Mouse (Mus musculus) CH12.LX (cell line): ENCODE data around the gene Camta1. TPM values are rescaled to one million over a fixed set of nuclear protein-coding genes. Genes with fewer than 3 reads are reported as not detected.

Source experiments
- DNase-seq: peaks from one replicate; pipeline ENCODE4 v3.0.0-alpha.2; 2013; ENCODE audit errors: extremely low read depth
- H3K27ac ChIP-seq: 2 replicates; pipeline ENCODE4 v1.5.1; 2012; ENCODE audit warnings: low read depth, mild to moderate bottlenecking, control low read depth, moderate library complexity; ENCODE audit not compliant: insufficient read depth
- H3K27me3 ChIP-seq: replicated peaks from 2 replicates; pipeline ENCODE3; 2012; ENCODE audit warnings: inconsistent platforms
- H3K36me3 ChIP-seq, 2 experiments: replicated peaks in 1 of 2; 2 replicates each; pipeline versions ENCODE3 to v1.6.1; 2012; ENCODE audit warnings: inconsistent platforms in 1 of 2, low read length in 1 of 2, mild to moderate bottlenecking in 1 of 2, mixed read lengths in 1 of 2, moderate library complexity in 1 of 2; ENCODE audit not compliant: control insufficient read depth in 1 of 2, insufficient read depth in 1 of 2
- H3K4me1 ChIP-seq, 2 experiments: 2 replicates each; pipeline ENCODE4 v1.6.1; 2012; ENCODE audit warnings: inconsistent platforms in 1 of 2, moderate library complexity in 1 of 2; ENCODE audit not compliant: insufficient read depth in 2 of 2, control insufficient read depth in 1 of 2
- H3K4me2 ChIP-seq: 2 replicates; pipeline ENCODE4 v1.6.1; 2012; ENCODE audit warnings: low read depth, mild to moderate bottlenecking, control low read depth; ENCODE audit not compliant: poor library complexity, insufficient read depth, severe bottlenecking
- H3K4me3 ChIP-seq, 3 experiments: fragments of 150-350 bp in 1 of 3; sonication (generic) in 1 of 3; replicated peaks in 1 of 3; 2 replicates each; pipeline versions ENCODE3 to v1.5.1; 2011 to 2012; ENCODE audit warnings: low read depth in 2 of 3, low read length in 2 of 3, mild to moderate bottlenecking in 2 of 3, moderate library complexity in 2 of 3, control low read depth in 1 of 3, improper control_type of control experiment in 1 of 3, inconsistent platforms in 1 of 3, mixed read lengths in 1 of 3; ENCODE audit not compliant: poor library complexity in 1 of 3
- H3K79me2 ChIP-seq: replicated peaks from 2 replicates; pipeline ENCODE4 v1.6.1; 2012; ENCODE audit warnings: mild to moderate bottlenecking, moderate library complexity; ENCODE audit not compliant: control insufficient read depth, poor library complexity, insufficient read depth, severe bottlenecking; ENCODE audit errors: extremely low read depth
- H3K9ac ChIP-seq: 2 replicates; pipeline ENCODE4 v1.6.1; 2012; ENCODE audit warnings: low read depth, mild to moderate bottlenecking, control low read depth, moderate library complexity; ENCODE audit not compliant: insufficient read depth
- H3K9me3 ChIP-seq: replicated peaks from 2 replicates; pipeline ENCODE3; 2012; ENCODE audit warnings: low read length, inconsistent platforms, mixed read lengths
- ETS1 ChIP-seq: conservative IDR thresholded peaks from 2 replicates; pipeline ENCODE4 v1.6.1; 2012; ENCODE audit warnings: low read depth, mild to moderate bottlenecking, inconsistent platforms, low read length, improper control_type of control experiment, moderate library complexity
- IRF4 ChIP-seq: IDR thresholded peaks from 2 replicates; pipeline ENCODE4 v1.6.1; 2014; ENCODE audit warnings: low read depth, mild to moderate bottlenecking, inconsistent platforms, low read length, improper control_type of control experiment
- JUND ChIP-seq: conservative IDR thresholded peaks from 2 replicates; pipeline ENCODE4 v1.6.1; 2011; ENCODE audit warnings: low read depth, low read length, improper control_type of control experiment
- MAFK ChIP-seq: IDR thresholded peaks from 2 replicates; pipeline ENCODE4 v1.6.1; 2011; ENCODE audit warnings: low read length, improper control_type of control experiment; ENCODE audit not compliant: insufficient replicate concordance
- MXI1 ChIP-seq: IDR thresholded peaks from 2 replicates; pipeline ENCODE4 v1.6.1; 2011; ENCODE audit warnings: mild to moderate bottlenecking, low read depth, low read length, improper control_type of control experiment
- POLR2A ChIP-seq: IDR thresholded peaks from 2 replicates; pipeline ENCODE4 v1.6.1; 2011; ENCODE audit warnings: low read depth, mild to moderate bottlenecking, improper control_type of control experiment, low read length
- POLR2AphosphoS2 ChIP-seq: IDR thresholded peaks from 2 replicates; pipeline ENCODE4 v1.6.1; 2011; ENCODE audit warnings: low read depth, low read length, improper control_type of control experiment
- RCOR1 ChIP-seq: conservative IDR thresholded peaks from 2 replicates; pipeline ENCODE4 v1.6.1; 2012; ENCODE audit warnings: low read depth, mild to moderate bottlenecking, inconsistent platforms, low read length, improper control_type of control experiment
- SIN3A ChIP-seq: IDR thresholded peaks from 2 replicates; pipeline ENCODE4 v1.6.1; 2012; ENCODE audit warnings: low read length, improper control_type of control experiment, inconsistent platforms
- TBP ChIP-seq: conservative IDR thresholded peaks from 2 replicates; pipeline ENCODE4 v1.6.1; 2011; ENCODE audit warnings: low read depth, low read length, improper control_type of control experiment
- TCF12 ChIP-seq: IDR thresholded peaks from 2 replicates; pipeline ENCODE4 v1.6.1; 2014; ENCODE audit warnings: low read depth, mild to moderate bottlenecking, inconsistent platforms, low read length, improper control_type of control experiment
- USF2 ChIP-seq: conservative IDR thresholded peaks from 2 replicates; pipeline ENCODE4 v1.6.1; 2011; ENCODE audit warnings: low read depth, low read length, improper control_type of control experiment
- ZC3H11A ChIP-seq: IDR thresholded peaks from 2 replicates; pipeline ENCODE4 v1.6.1; 2012; ENCODE audit warnings: low read depth, mild to moderate bottlenecking, inconsistent platforms, low read length, improper control_type of control experiment
- dilution Hi-C: fragments of 300-500 bp; cut with MboI; formaldehyde crosslinking; loops from 2 replicates; pipeline ENCODE4 v1.14.3; 2020; ENCODE audit warnings: low sequenced_read_pairs; ENCODE audit not compliant: extremely low pct_unique_long_range_greater_than_20kb, extremely low pct_ligation_motif_present
- in situ Hi-C: fragments of 300-500 bp; cut with MboI; formaldehyde crosslinking; loops from 3 replicates; pipeline ENCODE4 v1.14.3; 2019; ENCODE audit warnings: low sequenced_read_pairs, low pct_ligation_motif_present, low pct_unique_long_range_greater_than_20kb, mixed read lengths
- polyA plus RNA-seq: library from polyadenylated mRNA; unstranded; fragments of >175 nt; gene quantifications from 2 replicates; pipeline ENCODE4 v1.2.1, GENCODE M21; 2012; ENCODE audit warnings: low read depth; ENCODE audit not compliant: insufficient read length
- total RNA-seq, 2 experiments: library from RNA; depleted of rRNA; stranded (reverse); fragments of 300-350 nt in 1 of 2; fragments of >200 nt in 1 of 2; gene quantifications; 2 replicates each; pipeline ENCODE4 v1.2.3; 2012 to 2014

Gene Camta1
- total and polyA plus RNA-seq, 3 experiments: 9.9 to 32.5 (median 15.3) TPM

DNA sequence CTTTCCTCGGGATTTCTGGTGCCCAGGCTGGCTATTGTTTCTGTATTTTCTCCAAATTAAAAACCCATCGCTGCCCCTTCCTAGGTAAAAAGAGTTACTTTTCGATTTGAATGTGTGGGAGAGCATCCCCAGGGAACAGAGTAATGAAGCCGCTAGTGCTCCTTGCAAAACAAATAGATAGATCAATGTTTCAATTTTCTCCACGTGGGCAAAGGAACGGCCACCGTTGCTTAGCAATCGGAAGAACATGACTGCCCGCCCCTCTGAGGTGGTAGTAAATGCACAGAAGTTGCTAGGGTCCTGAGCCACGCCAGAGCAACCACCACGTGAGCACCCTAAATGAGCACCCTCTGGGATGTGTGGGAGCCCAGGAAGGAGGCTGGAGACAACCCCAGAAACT, 648.2 kb downstream of the Camta1 start:
- no peak overlapping the region for H3K4me3 ChIP-seq
- no peak overlapping the region for H3K4me2 ChIP-seq
- H3K79me2 ChIP-seq: no peaks in the 10 kb centered on the region
- no peaks in the 10 kb centered on the region for H3K27me3 ChIP-seq
- H3K9me3 ChIP-seq: peaks cover 97% of the 10 kb centered on the region
- no peak for DNase-seq
- no peaks in the 10 kb centered on the region for H3K4me1 ChIP-seq
- H3K36me3 ChIP-seq: no peaks in the 10 kb centered on the region
- no peak overlapping the region for H3K9ac ChIP-seq
- dilution Hi-C loops (no loop called here), in situ Hi-C loops (no loop called here)
- H3K27ac ChIP-seq: no peak overlapping the region
- no peak for TF ChIP-seq POLR2AphosphoS2
- no peak for TF ChIP-seq TCF12
- no peak for TF ChIP-seq JUND
- TF ChIP-seq TBP: no peak
- TF ChIP-seq ZC3H11A: no peak
- no peak for TF ChIP-seq RCOR1
- no peak for TF ChIP-seq MXI1
- TF ChIP-seq, all 38 proteins: peak for 0

DNA sequence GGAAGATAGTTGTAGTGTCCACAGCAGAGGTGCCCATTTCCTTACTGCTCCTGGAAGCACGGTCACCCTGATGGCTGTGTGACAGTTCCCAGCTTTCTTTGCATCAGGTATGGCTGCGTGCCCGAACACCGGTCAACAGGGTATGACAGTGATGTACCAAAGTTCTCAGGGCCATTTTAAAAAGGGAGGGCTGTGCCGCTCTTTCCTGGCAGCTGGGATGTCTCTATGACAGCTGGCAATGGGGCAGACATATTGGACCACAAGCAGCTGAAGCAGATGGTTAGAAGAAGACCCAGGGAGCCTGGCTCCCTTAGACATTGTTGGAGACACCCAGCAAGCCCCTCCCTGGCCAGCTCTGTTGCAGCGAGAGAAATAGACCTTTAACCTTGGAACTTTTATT, 649.7 kb downstream of the Camta1 start:
- Histone ChIP-seq H3K79me2 (no peaks in the 10 kb centered on the region), H3K4me1 (no peaks in the 10 kb centered on the region), H3K9me3 (peaks cover 97% of the 10 kb centered on the region), H3K27me3 (no peaks in the 10 kb centered on the region)
- dilution Hi-C loops: no loop called here
- TF ChIP-seq IRF4: no peak
- no peak for TF ChIP-seq RCOR1
- TF ChIP-seq MAFK: no peak
- no peak for TF ChIP-seq USF2
- no peak for TF ChIP-seq SIN3A
- TF ChIP-seq ETS1: no peak
- TF ChIP-seq, all 38 proteins: peak for 0
- in situ Hi-C loops: no loop called here
- H3K9ac ChIP-seq: no peak overlapping the region
- H3K36me3 ChIP-seq: no peaks in the 10 kb centered on the region
- no peak overlapping the region for H3K4me3 ChIP-seq
- no peak for DNase-seq
- H3K4me2 ChIP-seq: no peak overlapping the region
- H3K27ac ChIP-seq: no peak overlapping the region

DNA sequence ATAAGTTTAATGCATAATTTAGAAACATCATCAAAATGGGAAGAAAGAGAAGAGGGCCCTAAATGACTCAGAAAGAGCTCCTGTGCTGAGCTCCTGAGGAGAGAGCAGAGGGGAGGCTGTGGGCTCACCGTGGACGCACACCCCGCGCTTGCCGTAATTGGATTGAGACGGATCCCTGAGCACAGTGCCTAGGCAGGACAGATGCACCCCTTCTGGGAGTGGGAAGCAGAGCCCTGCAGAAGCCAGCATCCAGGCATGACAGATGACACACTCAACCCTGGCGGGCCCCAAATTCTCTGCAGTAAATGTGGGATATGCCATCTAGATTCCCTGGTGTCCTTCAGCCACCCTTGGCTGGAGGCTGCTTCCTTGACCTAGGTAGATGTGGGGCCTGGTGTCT, 654.1 kb downstream of the Camta1 start:
- no peak for DNase-seq
- Histone ChIP-seq H3K36me3 (no peaks in the 10 kb centered on the region), H3K4me1 (no peaks in the 10 kb centered on the region), H3K4me2 (no peak overlapping the region)
- no peak for TF ChIP-seq POLR2A
- TF ChIP-seq, all 38 proteins: peak for 0
- Histone ChIP-seq H3K9ac (no peak overlapping the region), H3K4me3 (no peak overlapping the region), H3K9me3 (peaks cover 96% of the 10 kb centered on the region), H3K27ac (no peak overlapping the region), H3K27me3 (no peaks in the 10 kb centered on the region), H3K79me2 (no peaks in the 10 kb centered on the region)
- dilution Hi-C loops: no loop called here
- in situ Hi-C loops: no loop called here
